12 mouse cellular contexts compared by ENCODE assay signal in genomic region chr6:77599244-77599643, GRCm38 (mm10).
DNase-seq lines count a peak whose midpoint lies in the region; ATAC-seq and TF ChIP-seq lines count a peak whose summit lies in the region.
"Had no signal": no experiment of that assay in that cellular context is flagged by ENCODE, and none has a peak within 500 bp of the region (broad histone marks: within the 10 kb centered on the region; RNA-seq: fewer than 3 reads in every experiment).

No protein-coding gene starts in this region.

- WGBS in hindbrain, embryonic 14.5 days = 79% methylated on average over 2 of the region's 2 CpGs
- WGBS in hindbrain, embryonic 13.5 days = 61% methylated on average over 2 of the region's 2 CpGs
- WGBS in lung, postnatal 0 days = 31% methylated on average over 2 of the region's 2 CpGs

- H3K9ac ChIP-seq in hindbrain, embryonic 14.5 days = no peak overlapping the region
- H3K9ac ChIP-seq in hindbrain, embryonic 13.5 days = no peak overlapping the region
- no peak overlapping the region for H3K9ac ChIP-seq in lung, postnatal 0 days (replicated peaks; ENCODE audit: low read depth)

- no peaks in the 10 kb centered on the region for H3K4me1 ChIP-seq in hindbrain, embryonic 14.5 days (replicated peaks; ENCODE audit: control insufficient read depth, insufficient read depth, low read length)
- no peaks in the 10 kb centered on the region for H3K4me1 ChIP-seq in hindbrain, embryonic 13.5 days (replicated peaks)
- no peaks in the 10 kb centered on the region for H3K4me1 ChIP-seq in lung, postnatal 0 days (ENCODE audit: insufficient read depth, low read depth, low read length)

- H3K4me3 ChIP-seq in hindbrain, embryonic 14.5 days (replicated peaks; ENCODE audit: low read length) = no peak overlapping the region
- no peak overlapping the region for H3K4me3 ChIP-seq in hindbrain, embryonic 13.5 days
- no peak overlapping the region for H3K4me3 ChIP-seq in lung, postnatal 0 days (ENCODE audit: low read depth, low read length)
- H3K4me3 ChIP-seq: myocyte had no signal

- no peaks in the 10 kb centered on the region for H3K9me3 ChIP-seq in hindbrain, embryonic 14.5 days (ENCODE audit: control insufficient read depth, low read length)
- no peaks in the 10 kb centered on the region for H3K9me3 ChIP-seq in hindbrain, embryonic 13.5 days
- H3K9me3 ChIP-seq in lung, postnatal 0 days (ENCODE audit: low read length) = no peaks in the 10 kb centered on the region

- no peak overlapping the region for H3K4me2 ChIP-seq in hindbrain, embryonic 14.5 days (replicated peaks)
- H3K4me2 ChIP-seq in hindbrain, embryonic 13.5 days = no peak overlapping the region
- no peak overlapping the region for H3K4me2 ChIP-seq in lung, postnatal 0 days (replicated peaks; ENCODE audit: low read depth, low read length)
- H3K4me2 ChIP-seq: liver, embryonic 11.5 days had no signal

- DNase-seq in hindbrain, embryonic 14.5 days (ENCODE audit: low spot score) = peak; percentile 46
- no peak for DNase-seq in lung, postnatal 0 days (ENCODE audit: low spot score)
- DNase-seq in lung, postnatal 36 days = no peak
- peak; percentile 48 for DNase-seq in ZHBTc4 (ENCODE audit: low read depth, low spot score)
- peak; percentile 35 for DNase-seq in retina, postnatal 1 day
- DNase-seq in c-Kit-positive CD71-positive TER-119-positive erythroid progenitor cells, embryonic 14.5 days (ENCODE audit: low spot score) = no peak
- DNase-seq: heart, adult 11 months; heart, postnatal 4 days had no signal

- H3K36me3 ChIP-seq in hindbrain, embryonic 14.5 days (replicated peaks; ENCODE audit: control insufficient read depth, insufficient read depth) = no peaks in the 10 kb centered on the region
- H3K36me3 ChIP-seq in hindbrain, embryonic 13.5 days = no peaks in the 10 kb centered on the region
- no peaks in the 10 kb centered on the region for H3K36me3 ChIP-seq in lung, postnatal 0 days (ENCODE audit: insufficient read depth, low read length)

- H3K27me3 ChIP-seq in hindbrain, embryonic 14.5 days (ENCODE audit: control insufficient read depth, insufficient read depth, low read length) = no peaks in the 10 kb centered on the region
- H3K27me3 ChIP-seq in hindbrain, embryonic 13.5 days = no peaks in the 10 kb centered on the region
- no peaks in the 10 kb centered on the region for H3K27me3 ChIP-seq in lung, postnatal 0 days (replicated peaks; ENCODE audit: insufficient read depth, low read length)

- TF ChIP-seq EP300 in lung, postnatal 0 days (IDR thresholded peaks at IDR 0.05) = no peak

- peak; percentile 24 for TF ChIP-seq CTCF in lung, postnatal 0 days (IDR thresholded peaks at IDR 0.05)

- H3K27ac ChIP-seq in hindbrain, embryonic 14.5 days = no peak overlapping the region
- H3K27ac ChIP-seq in hindbrain, embryonic 13.5 days = no peak overlapping the region
- no peak overlapping the region for H3K27ac ChIP-seq in lung, postnatal 0 days (ENCODE audit: low read length)
- H3K27ac ChIP-seq: macrophage had no signal

- no peak; the same call in 1 of the 2 replicates for ATAC-seq in hindbrain, embryonic 14.5 days (ENCODE audit: low FRiP score)
- no peak for ATAC-seq in hindbrain, embryonic 13.5 days (ENCODE audit: low FRiP score)
- ATAC-seq in lung, postnatal 0 days = no peak

Comparison
In these comparisons a context has a peak if more than half of its experiments do, and no peak if none do; other contexts are left out.
1. DNase-seq: peak in hindbrain, embryonic 14.5 days (single experiment), ZHBTc4 (single experiment) and retina, postnatal 1 day (single experiment); none in lung, postnatal 0 days (single experiment), lung, postnatal 36 days (single experiment) and c-Kit-positive CD71-positive TER-119-positive erythroid progenitor cells, embryonic 14.5 days (single experiment).